Mouse (Mus musculus) midbrain, embryonic 16.5 days (tissue): ENCODE data around the gene Spo11. TPM values are rescaled to one million over a fixed set of nuclear protein-coding genes. Genes with fewer than 3 reads are reported as not detected.

ENCODE experiments used
- ATAC-seq: fragments of 200-750 bp; cut with Nextera tagmentation; 2 replicates; pipeline ENCODE4 v1.8.0; 2017; ENCODE audit warnings: moderate TSS enrichment
- H3K27ac ChIP-seq: fragments of 300-500 bp; sonication (generic); 2 replicates; pipeline ENCODE4 v1.5.1; 2014; ENCODE audit warnings: mild to moderate bottlenecking, low read length, mixed read lengths
- H3K27me3 ChIP-seq: fragments of 300-500 bp; sonication (generic); 2 replicates; pipeline ENCODE4 v1.6.1; 2014; ENCODE audit warnings: low read depth, low read length, mixed read lengths; ENCODE audit not compliant: control insufficient read depth, insufficient read depth
- H3K36me3 ChIP-seq: fragments of 300-500 bp; sonication (generic); 2 replicates; pipeline ENCODE4 v1.6.1; 2014; ENCODE audit warnings: mild to moderate bottlenecking, low read length, moderate library complexity, mixed read lengths; ENCODE audit not compliant: control insufficient read depth, insufficient read depth
- H3K4me1 ChIP-seq: fragments of 300-500 bp; sonication (generic); 2 replicates; pipeline ENCODE4 v1.6.1; 2014; ENCODE audit warnings: mild to moderate bottlenecking, low read length, mixed read lengths; ENCODE audit not compliant: control insufficient read depth, insufficient read depth
- H3K4me2 ChIP-seq: fragments of 300-500 bp; sonication (generic); 2 replicates; pipeline ENCODE4 v1.6.1; 2014; ENCODE audit warnings: mild to moderate bottlenecking, low read length, mixed read lengths
- H3K4me3 ChIP-seq: fragments of 300-500 bp; sonication (generic); 2 replicates; pipeline ENCODE4 v1.5.1; 2014; ENCODE audit warnings: low read depth, mild to moderate bottlenecking, low read length, moderate library complexity, mixed read lengths
- H3K9ac ChIP-seq: fragments of 300-500 bp; sonication (generic); 2 replicates; pipeline ENCODE4 v1.6.1; 2014; ENCODE audit warnings: low read depth, low read length, mixed read lengths
- H3K9me3 ChIP-seq: fragments of 300-500 bp; sonication (generic); replicated peaks from 2 replicates; pipeline ENCODE4 v1.6.1; 2014; ENCODE audit warnings: mild to moderate bottlenecking, low read length, mixed read lengths; ENCODE audit not compliant: control insufficient read depth, poor library complexity, severe bottlenecking
- WGBS: fragments of 180-500 bp; shearing (Covaris S2); extraction: QIAGEN DNeasy Blood & Tissue Kit; methylation state at CpG from one replicate; pipeline ENCODE4 v1.1.7; 2014; 5-methylcytosine and 5-hydroxymethylcytosine counted together
- polyA plus RNA-seq: library from polyadenylated mRNA; unstranded; fragments of >200 nt; fragmentation: Nextera tagmentation; extraction: Ambion mirVana; gene quantifications from 2 replicates; pipeline ENCODE4 v1.2.1, GENCODE M21; 2015

Spo11 gene
- polyA plus RNA-seq, 1 experiment from 2014 or later = 1.0 TPM

- ATAC-seq = no peak
- Histone ChIP-seq H3K27me3 (no peaks in the 10 kb centered on the region), H3K36me3 (peaks cover 3% of the 10 kb centered on the region), H3K9ac (no peak overlapping the region), H3K4me2 (no peak overlapping the region), H3K27ac (no peak overlapping the region), H3K9me3 (no peaks in the 10 kb centered on the region), H3K4me1 (no peaks in the 10 kb centered on the region), H3K4me3 (no peak overlapping the region)
- 77% methylated on average over 12 of the region's 12 CpGs for whole genome bisulfite sequencing
Observed at GRCm38 (mm10) chr2:173030591-173031338, 53.3 kb downstream of the Spo11 start.

GRCm38 (mm10) chr2:173033531-173033930 is 56.0 kb downstream of the Spo11 start:
- no peaks in the 10 kb centered on the region for H3K4me1 ChIP-seq
- H3K4me3 ChIP-seq = no peak overlapping the region
- H3K36me3 ChIP-seq = peaks cover 3% of the 10 kb centered on the region
- no peaks in the 10 kb centered on the region for H3K27me3 ChIP-seq
- 97% methylated on average over 13 of the region's 13 CpGs for WGBS
- H3K9me3 ChIP-seq = no peaks in the 10 kb centered on the region
- no peak overlapping the region for H3K9ac ChIP-seq
- no peak overlapping the region for H3K4me2 ChIP-seq
- no peak overlapping the region for H3K27ac ChIP-seq
- ATAC-seq = no peak

- H3K27me3 ChIP-seq = no peaks in the 10 kb centered on the region
- H3K4me1 ChIP-seq = no peaks in the 10 kb centered on the region
- H3K27ac ChIP-seq = no peak overlapping the region
- peaks cover 3% of the 10 kb centered on the region for H3K36me3 ChIP-seq
- ATAC-seq = no peak
- H3K4me3 ChIP-seq = no peak overlapping the region
- no peaks in the 10 kb centered on the region for H3K9me3 ChIP-seq
- H3K9ac ChIP-seq = no peak overlapping the region
- H3K4me2 ChIP-seq = no peak overlapping the region
- WGBS = 93% methylated on average over 4 of the region's 4 CpGs
Observed at GRCm38 (mm10) chr2:173034998-173035397, 57.5 kb downstream of the Spo11 start.

- WGBS = 95% methylated on average over 5 of the region's 5 CpGs
Observed at GRCm38 (mm10) chr2:173035653-173036052, 58.2 kb downstream of the Spo11 start.

GRCm38 (mm10) chr2:173036055-173036454 is 58.6 kb downstream of the Spo11 start:
- Histone ChIP-seq H3K9ac (no peak overlapping the region), H3K4me1 (no peaks in the 10 kb centered on the region), H3K36me3 (peaks cover 3% of the 10 kb centered on the region), H3K9me3 (no peaks in the 10 kb centered on the region), H3K4me2 (no peak overlapping the region), H3K27ac (no peak overlapping the region), H3K27me3 (no peaks in the 10 kb centered on the region), H3K4me3 (no peak overlapping the region)
- 89% methylated on average over 5 of the region's 5 CpGs for WGBS
- no peak for ATAC-seq

More at GRCm38 (mm10) chr2:173035653-173036052, 58.2 kb downstream of the Spo11 start:
- H3K4me3 ChIP-seq = no peak overlapping the region
- H3K9ac ChIP-seq = no peak overlapping the region
- no peaks in the 10 kb centered on the region for H3K9me3 ChIP-seq
- H3K36me3 ChIP-seq = peaks cover 3% of the 10 kb centered on the region
- no peak overlapping the region for H3K27ac ChIP-seq
- no peak for ATAC-seq
- no peaks in the 10 kb centered on the region for H3K27me3 ChIP-seq
- no peak overlapping the region for H3K4me2 ChIP-seq
- H3K4me1 ChIP-seq = no peaks in the 10 kb centered on the region

- ATAC-seq = no peak
- Histone ChIP-seq H3K9me3 (no peaks in the 10 kb centered on the region), H3K4me1 (no peaks in the 10 kb centered on the region), H3K9ac (no peak overlapping the region), H3K4me2 (no peak overlapping the region), H3K27me3 (no peaks in the 10 kb centered on the region), H3K27ac (no peak overlapping the region), H3K4me3 (no peak overlapping the region), H3K36me3 (no peaks in the 10 kb centered on the region; the same call in none of the 2 replicates)
- WGBS = 67% methylated on average over 4 of the region's 4 CpGs
Observed at GRCm38 (mm10) chr2:173036611-173037010, 59.1 kb downstream of the Spo11 start.

GRCm38 (mm10) chr2:173037347-173037746 is 59.8 kb downstream of the Spo11 start:
- Histone ChIP-seq H3K27me3 (no peaks in the 10 kb centered on the region), H3K4me2 (no peak overlapping the region), H3K36me3 (no peaks in the 10 kb centered on the region; the same call in 1 of the 2 replicates), H3K4me3 (no peak overlapping the region), H3K9me3 (no peaks in the 10 kb centered on the region), H3K27ac (no peak overlapping the region), H3K4me1 (no peaks in the 10 kb centered on the region), H3K9ac (no peak overlapping the region)
- 83% methylated on average over 5 of the region's 5 CpGs for WGBS
- ATAC-seq = no peak

- ATAC-seq = no peak
- H3K9me3 ChIP-seq = no peaks in the 10 kb centered on the region
- no peak overlapping the region for H3K9ac ChIP-seq
- no peak overlapping the region for H3K4me3 ChIP-seq
- H3K27ac ChIP-seq = no peak overlapping the region
- no peak overlapping the region for H3K4me2 ChIP-seq
- H3K36me3 ChIP-seq = no peaks in the 10 kb centered on the region
- no peaks in the 10 kb centered on the region for H3K4me1 ChIP-seq
- 77% methylated on average over 7 of the region's 7 CpGs for WGBS
- no peaks in the 10 kb centered on the region for H3K27me3 ChIP-seq
Observed at GRCm38 (mm10) chr2:173037827-173038607, 60.5 kb downstream of the Spo11 start.

GRCm38 (mm10) chr2:173039041-173039440 is 61.5 kb downstream of the Spo11 start:
- Histone ChIP-seq H3K9ac (no peak overlapping the region), H3K27me3 (no peaks in the 10 kb centered on the region), H3K9me3 (no peaks in the 10 kb centered on the region), H3K36me3 (no peaks in the 10 kb centered on the region), H3K4me3 (no peak overlapping the region), H3K4me2 (no peak overlapping the region), H3K4me1 (no peaks in the 10 kb centered on the region), H3K27ac (no peak overlapping the region)
- 95% methylated on average over 4 of the region's 4 CpGs for WGBS
- ATAC-seq = no peak
